Mouse (Mus musculus): ENCODE data around the gene Astl. TPM values are rescaled to one million over a fixed set of nuclear protein-coding genes. Genes with fewer than 3 reads are reported as not detected.

The Astl gene
- polyA plus RNA-seq, 1 experiment from 2014 or later = not detected

DNA sequence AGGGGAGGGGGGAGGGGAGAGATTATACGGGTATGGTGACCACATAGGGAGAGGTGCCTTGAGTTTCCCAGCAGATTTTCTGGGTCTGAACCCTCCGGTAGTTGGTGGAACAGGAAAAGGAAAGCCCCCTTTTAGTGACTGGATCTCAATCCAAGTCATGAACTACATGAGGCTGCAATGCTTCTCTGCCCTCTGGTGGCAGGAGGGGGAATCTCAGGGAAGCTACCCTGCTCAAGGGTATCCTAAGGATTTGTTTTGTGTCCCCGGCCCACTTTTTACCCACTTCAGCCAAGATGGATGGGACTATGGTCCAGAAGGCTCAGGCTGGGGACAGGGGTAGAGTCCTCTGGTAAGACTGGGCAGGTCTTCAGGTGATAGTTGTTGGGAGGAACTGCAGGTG is 2.7 kb downstream of the Astl start:
- WGBS = 7% methylated on average over 3 of the region's 3 CpGs
- ATAC-seq (replicated peaks; ENCODE audit: low FRiP score) = 0 out of 2 replicates have a peak, but pooled peaks have one; percentile 3

DNA sequence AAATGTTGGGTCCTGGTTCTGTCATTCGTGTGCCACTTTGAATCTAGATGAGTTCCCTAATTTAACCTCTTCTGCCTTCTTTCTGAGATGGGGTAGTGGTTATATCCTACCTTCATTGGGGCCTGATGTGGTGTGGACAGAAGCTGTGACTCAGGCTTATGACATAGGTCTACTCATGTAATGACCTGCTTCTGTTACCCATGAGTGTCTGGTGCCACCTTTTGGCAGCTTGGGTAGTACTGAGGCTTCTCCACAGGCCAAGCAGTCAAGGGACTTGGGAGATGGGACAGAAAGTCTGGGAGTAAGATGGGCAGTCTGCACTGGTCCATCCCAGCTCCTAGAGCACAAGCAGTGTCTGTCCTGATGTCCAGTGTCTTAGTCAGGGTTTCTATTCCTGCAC is 7.9 kb downstream of the Astl start:
- H3K4me2 ChIP-seq = no peak overlapping the region
- no peak for ATAC-seq (replicated peaks; ENCODE audit: low FRiP score)
- H3K27me3 ChIP-seq = peaks cover 9% of the 10 kb centered on the region; the same call in 1 of the 2 replicates
- H3K9ac ChIP-seq = no peak overlapping the region
- H3K4me3 ChIP-seq (replicated peaks) = no peak overlapping the region
- no peak overlapping the region for H3K27ac ChIP-seq
- H3K4me1 ChIP-seq = no peaks in the 10 kb centered on the region
- WGBS = 74% methylated on average over 1 of the region's 1 CpGs
- no peaks in the 10 kb centered on the region for H3K9me3 ChIP-seq (replicated peaks)
- H3K36me3 ChIP-seq = no peaks in the 10 kb centered on the region

More for the DNA sequence above, 2.7 kb downstream of the Astl start:
- H3K9ac ChIP-seq = no peak overlapping the region
- H3K27ac ChIP-seq = no peak overlapping the region
- no peaks in the 10 kb centered on the region for H3K9me3 ChIP-seq (replicated peaks)
- peaks cover 22% of the 10 kb centered on the region for H3K4me1 ChIP-seq
- no peak overlapping the region for H3K4me3 ChIP-seq (replicated peaks)
- no peak overlapping the region for H3K4me2 ChIP-seq
- H3K27me3 ChIP-seq = peaks cover 20% of the 10 kb centered on the region
- H3K36me3 ChIP-seq = no peaks in the 10 kb centered on the region

DNA sequence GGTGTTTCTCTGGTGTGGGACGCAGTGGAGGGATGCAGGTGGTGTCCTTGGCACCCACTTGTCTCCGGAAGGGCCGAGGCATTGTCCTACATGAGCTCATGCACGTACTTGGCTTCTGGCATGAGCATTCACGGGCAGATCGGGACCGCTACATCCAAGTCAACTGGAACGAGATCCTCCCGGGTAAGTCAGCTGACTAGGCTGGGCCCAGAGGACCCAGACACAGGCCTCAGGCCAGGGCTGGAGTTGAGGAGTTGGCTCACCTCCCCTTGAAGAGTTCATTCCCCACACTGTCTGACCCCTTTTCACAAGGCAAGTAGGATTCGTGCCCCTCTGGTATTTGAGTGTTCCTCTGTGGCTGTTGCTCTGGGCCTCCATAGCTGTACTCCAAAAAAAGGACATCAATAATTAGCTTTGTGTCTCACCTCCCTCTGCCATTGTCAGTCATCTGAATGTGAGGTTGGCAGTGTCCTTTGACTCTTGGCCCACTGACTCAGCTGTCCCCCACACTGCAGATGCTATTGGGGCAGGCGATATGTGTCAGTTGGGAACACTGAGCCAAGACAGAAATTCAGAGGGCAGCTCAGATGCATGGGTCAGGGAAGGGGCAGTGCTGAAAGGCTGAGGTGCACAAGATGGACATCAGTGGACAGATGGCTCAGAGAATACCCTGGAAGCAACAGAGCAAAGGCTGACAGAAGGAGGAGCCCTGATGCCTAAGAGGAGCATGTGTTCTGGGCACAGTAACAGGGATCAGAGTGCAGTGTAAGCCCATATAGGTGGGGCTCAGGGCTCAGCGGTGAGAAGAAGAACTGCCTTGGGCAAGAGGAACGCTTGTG is 8.9 kb downstream of the Astl start:
- Histone ChIP-seq H3K9ac (no peak overlapping the region), H3K9me3 (replicated peaks) (no peaks in the 10 kb centered on the region), H3K4me1 (no peaks in the 10 kb centered on the region), H3K27ac (no peak overlapping the region), H3K36me3 (no peaks in the 10 kb centered on the region), H3K4me2 (no peak overlapping the region), H3K4me3 (replicated peaks) (no peak overlapping the region), H3K27me3 (peaks cover 9% of the 10 kb centered on the region; the same call in 1 of the 2 replicates)
- 78% methylated on average over 13 of the region's 13 CpGs for WGBS
- ATAC-seq (replicated peaks; ENCODE audit: low FRiP score) = no peak

DNA sequence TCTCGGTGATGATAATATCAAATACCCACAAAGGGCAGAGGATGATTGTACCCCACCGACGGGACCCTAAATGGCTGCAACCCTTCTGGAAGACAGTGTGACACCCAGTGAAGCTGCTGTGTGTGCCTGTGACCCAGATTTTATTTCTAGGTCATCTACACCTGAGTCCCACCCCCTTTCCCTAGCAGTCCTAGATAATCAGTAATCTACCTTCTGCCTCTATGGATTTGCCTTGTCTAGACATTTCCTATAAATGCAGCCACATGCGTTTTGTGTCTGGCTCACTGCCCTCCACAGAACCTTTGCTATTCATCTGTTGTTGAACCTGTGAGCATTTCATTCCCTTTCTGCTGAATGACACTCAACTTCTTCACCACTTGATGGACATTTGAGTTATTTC is 15.4 kb downstream of the Astl start:
- no peak overlapping the region for H3K4me2 ChIP-seq
- H3K9ac ChIP-seq = no peak overlapping the region
- peaks cover 23% of the 10 kb centered on the region for H3K27me3 ChIP-seq
- H3K27ac ChIP-seq = no peak overlapping the region
- no peaks in the 10 kb centered on the region for H3K4me1 ChIP-seq
- WGBS = 85% methylated on average over 4 of the region's 4 CpGs
- H3K9me3 ChIP-seq (replicated peaks) = no peaks in the 10 kb centered on the region
- H3K4me3 ChIP-seq (replicated peaks) = no peak overlapping the region
- no peaks in the 10 kb centered on the region for H3K36me3 ChIP-seq
- no peak for ATAC-seq (replicated peaks; ENCODE audit: low FRiP score)

DNA sequence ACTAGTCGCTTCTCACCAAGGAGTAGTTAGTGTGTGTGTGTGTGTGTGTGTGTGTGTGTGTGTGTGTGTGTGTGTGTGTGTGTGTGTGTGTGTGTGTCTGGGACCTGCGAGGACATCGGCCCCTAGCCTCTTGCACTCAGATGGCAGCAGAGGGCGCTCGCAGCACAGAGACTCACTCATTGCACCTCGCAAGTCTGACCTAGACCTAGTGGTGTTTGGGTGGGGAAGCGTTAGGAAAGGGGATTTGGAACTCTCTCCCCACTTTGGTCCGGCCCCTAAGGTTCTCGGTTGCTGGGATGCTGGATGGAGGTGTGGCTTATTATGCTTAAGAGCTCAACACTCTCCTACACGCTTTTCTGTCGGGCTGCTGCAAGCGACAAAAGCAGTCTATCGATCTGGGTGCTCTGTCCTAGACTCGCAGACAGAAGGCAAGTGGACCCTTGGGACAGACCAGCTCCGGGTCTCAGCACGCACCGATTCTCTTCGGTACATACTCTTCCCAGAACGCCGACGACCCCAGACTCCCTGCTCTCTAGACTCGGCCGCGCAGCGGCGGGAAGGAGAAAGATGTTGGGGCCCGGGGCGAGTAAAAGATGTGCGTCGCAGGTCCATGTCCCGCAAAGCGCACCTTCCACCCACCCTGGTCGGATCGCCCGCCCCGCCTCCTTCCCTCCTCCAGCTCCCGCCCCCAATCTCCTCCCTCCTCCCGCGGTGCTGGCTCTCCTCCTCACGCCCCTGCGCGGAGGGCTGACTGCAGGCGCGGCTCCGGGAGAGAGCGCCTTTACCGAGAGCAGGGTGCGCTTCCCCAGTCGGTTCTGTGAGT is 24.2 kb downstream of the Astl start, which contains the start of gene Adra2b:
Gene Adra2b, plus strand, starts transcription at position 750 of the 823 bp plus-strand sequence.
- peak within 1 kb of the TSS; percentile 85 for H3K4me2 ChIP-seq
- peak within 1 kb of the TSS; percentile 46 for H3K4me3 ChIP-seq (replicated peaks)
- under 1% methylated on average over 49 of the region's 49 CpGs for WGBS
- peak within 1 kb of the TSS; percentile 24; the same call in 1 of the 2 replicates for H3K9ac ChIP-seq
- H3K27me3 ChIP-seq = peaks cover 86% of the 10 kb centered on the region
- 0 out of 2 replicates have a peak within 1 kb of the TSS, but pooled peaks have one; percentile 20 for H3K27ac ChIP-seq
- no peaks in the 10 kb centered on the region for H3K9me3 ChIP-seq (replicated peaks)
- peak; percentile 84 for ATAC-seq (replicated peaks; ENCODE audit: low FRiP score)
- H3K36me3 ChIP-seq = no peaks in the 10 kb centered on the region
- peaks cover 19% of the 10 kb centered on the region for H3K4me1 ChIP-seq

DNA sequence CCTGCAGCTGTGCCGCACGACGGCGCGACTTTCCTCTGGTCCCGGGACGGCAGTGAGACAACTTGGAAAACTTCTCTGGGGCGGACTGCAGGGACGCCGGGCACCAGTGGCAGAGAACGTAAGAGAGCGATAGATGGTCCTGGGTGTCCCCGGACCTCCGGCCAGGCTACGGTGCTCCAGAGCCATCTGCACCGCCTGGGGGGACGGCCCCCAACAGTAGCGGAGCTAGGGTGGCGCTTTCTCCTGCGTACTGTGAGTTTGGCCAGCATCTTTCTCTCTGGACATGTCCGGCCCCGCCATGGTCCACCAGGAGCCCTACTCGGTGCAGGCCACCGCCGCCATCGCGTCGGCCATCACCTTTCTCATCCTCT is 24.8 kb downstream of the Astl start:
- peak overlapping the region; percentile 85 for H3K4me2 ChIP-seq
- H3K9me3 ChIP-seq (replicated peaks) = no peaks in the 10 kb centered on the region
- H3K9ac ChIP-seq = peak overlapping the region; percentile 24; the same call in 1 of the 2 replicates
- WGBS = 1% methylated on average over 28 of the region's 28 CpGs
- peaks cover 86% of the 10 kb centered on the region for H3K27me3 ChIP-seq
- 0 out of 2 replicates have a peak overlapping the region, but pooled peaks have one; percentile 20 for H3K27ac ChIP-seq
- no peaks in the 10 kb centered on the region for H3K36me3 ChIP-seq
- peak overlapping the region; percentile 46 for H3K4me3 ChIP-seq (replicated peaks)
- peaks cover 19% of the 10 kb centered on the region for H3K4me1 ChIP-seq
- ATAC-seq (replicated peaks; ENCODE audit: low FRiP score) = peak; percentile 54

DNA sequence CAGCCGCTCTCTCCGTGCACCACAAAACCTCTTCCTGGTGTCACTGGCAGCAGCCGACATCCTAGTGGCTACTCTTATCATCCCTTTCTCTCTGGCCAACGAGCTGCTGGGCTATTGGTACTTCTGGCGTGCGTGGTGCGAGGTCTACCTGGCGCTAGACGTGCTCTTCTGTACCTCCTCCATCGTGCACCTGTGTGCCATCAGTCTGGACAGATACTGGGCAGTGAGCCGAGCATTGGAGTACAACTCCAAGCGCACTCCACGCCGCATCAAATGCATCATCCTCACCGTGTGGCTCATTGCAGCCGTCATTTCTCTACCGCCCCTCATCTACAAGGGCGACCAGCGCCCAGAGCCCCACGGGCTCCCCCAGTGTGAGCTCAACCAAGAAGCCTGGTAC is 25.3 kb downstream of the Astl start:
- Histone ChIP-seq H3K4me1 (peaks cover 19% of the 10 kb centered on the region), H3K27ac (no peak overlapping the region), H3K36me3 (no peaks in the 10 kb centered on the region), H3K9ac (0 out of 2 replicates have a peak overlapping the region, but pooled peaks have one; percentile 24), H3K27me3 (peaks cover 84% of the 10 kb centered on the region), H3K4me3 (replicated peaks) (peak overlapping the region; percentile 46), H3K4me2 (peak overlapping the region; percentile 85), H3K9me3 (replicated peaks) (no peaks in the 10 kb centered on the region)
- ATAC-seq (replicated peaks; ENCODE audit: low FRiP score) = no peak
- WGBS = 6% methylated on average over 20 of the region's 20 CpGs

DNA sequence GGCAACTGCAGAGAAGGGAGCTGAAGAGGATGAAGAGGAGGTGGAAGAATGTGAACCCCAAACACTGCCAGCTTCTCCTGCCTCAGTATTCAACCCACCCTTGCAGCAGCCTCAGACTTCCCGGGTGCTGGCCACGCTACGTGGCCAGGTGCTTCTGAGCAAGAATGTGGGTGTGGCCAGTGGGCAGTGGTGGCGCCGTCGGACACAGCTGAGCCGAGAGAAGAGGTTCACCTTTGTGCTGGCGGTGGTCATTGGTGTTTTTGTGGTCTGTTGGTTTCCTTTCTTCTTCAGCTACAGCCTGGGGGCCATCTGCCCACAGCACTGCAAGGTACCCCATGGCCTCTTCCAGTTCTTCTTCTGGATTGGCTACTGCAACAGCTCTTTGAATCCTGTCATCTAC is 26.0 kb downstream of the Astl start:
- Histone ChIP-seq H3K4me2 (peak overlapping the region; percentile 85), H3K27me3 (peaks cover 83% of the 10 kb centered on the region), H3K9ac (no peak overlapping the region), H3K9me3 (replicated peaks) (no peaks in the 10 kb centered on the region), H3K36me3 (no peaks in the 10 kb centered on the region), H3K4me1 (peaks cover 19% of the 10 kb centered on the region), H3K27ac (no peak overlapping the region), H3K4me3 (replicated peaks) (peak overlapping the region; percentile 46; the same call in 1 of the 2 replicates)
- no peak for ATAC-seq (replicated peaks; ENCODE audit: low FRiP score)
- WGBS = 8% methylated on average over 8 of the region's 8 CpGs

DNA sequence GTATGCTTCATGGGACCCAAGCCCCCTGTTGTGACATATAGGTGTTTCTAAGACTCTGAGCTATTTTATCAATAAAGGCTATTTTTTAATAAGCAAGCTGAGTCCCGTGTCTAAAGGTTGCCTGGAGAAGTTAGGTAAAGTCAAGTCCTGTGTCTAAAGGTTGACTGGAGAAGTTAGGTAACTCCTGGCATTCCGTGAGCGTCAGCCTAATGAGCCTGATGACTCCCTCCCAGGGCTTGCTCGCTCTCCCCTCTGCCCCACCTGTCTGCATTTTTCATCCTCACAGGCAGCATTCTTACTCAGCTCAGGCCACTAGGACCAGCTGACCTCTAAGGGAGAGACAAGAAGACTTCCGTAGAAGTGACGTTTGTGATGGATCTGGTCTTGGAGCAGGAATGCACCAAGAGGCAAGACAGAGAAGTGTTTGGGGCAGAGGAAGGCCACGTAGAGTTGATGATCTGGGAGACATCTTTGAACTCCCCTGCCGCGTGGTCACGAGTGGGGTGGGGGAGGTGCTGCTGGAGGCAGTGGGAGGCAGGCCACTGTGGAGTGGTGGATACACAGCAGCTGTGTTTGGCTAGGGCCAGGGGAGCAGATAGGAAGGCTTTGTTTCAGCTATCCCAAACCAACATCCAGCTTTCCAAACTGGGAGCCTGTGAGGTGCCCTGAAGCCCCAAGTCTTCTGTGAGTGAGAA is 28.8 kb downstream of the Astl start:
- no peak for ATAC-seq (replicated peaks; ENCODE audit: low FRiP score)
- Histone ChIP-seq H3K36me3 (no peaks in the 10 kb centered on the region), H3K9me3 (replicated peaks) (no peaks in the 10 kb centered on the region), H3K4me3 (replicated peaks) (no peak overlapping the region), H3K9ac (no peak overlapping the region), H3K27ac (no peak overlapping the region), H3K27me3 (peaks cover 56% of the 10 kb centered on the region), H3K4me2 (no peak overlapping the region), H3K4me1 (peaks cover 43% of the 10 kb centered on the region)
- 52% methylated on average over 10 of the region's 10 CpGs for WGBS

DNA sequence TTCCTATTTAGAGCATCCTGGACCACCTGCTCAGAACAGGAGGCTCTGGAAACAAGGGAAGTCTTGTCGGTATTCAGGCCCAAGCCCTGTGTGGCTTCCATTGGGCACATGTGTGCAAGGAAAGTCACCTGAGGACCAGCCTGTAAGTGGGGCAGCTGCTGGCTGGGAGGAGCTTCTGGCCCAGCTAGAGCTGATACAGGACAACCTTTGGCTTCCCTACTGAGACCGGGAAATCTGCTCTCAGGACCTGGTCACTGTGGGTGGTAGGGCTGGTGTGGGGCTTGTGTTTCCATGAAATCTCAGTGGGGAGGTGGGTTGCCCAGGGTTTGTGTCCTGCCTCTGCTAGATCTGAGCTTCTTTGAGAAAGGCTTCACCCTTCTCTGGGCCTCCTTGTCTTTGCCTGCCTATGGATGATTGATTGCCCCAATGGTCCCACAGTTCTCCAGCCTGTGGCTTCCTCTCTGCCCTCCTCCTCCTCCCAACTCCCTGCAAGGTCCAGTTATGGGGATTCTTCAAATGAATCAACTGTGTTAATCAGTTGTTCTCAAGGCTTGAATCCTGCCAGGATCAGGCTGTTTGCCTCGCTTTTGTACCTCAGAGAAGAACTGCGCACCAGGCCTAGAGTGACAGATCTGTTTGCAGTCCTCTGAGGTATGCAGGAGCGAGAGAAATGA is 31.4 kb downstream of the Astl start:
- H3K4me3 ChIP-seq (replicated peaks) = no peak overlapping the region
- 73% methylated on average over 5 of the region's 5 CpGs for WGBS
- H3K9ac ChIP-seq = no peak overlapping the region
- H3K9me3 ChIP-seq (replicated peaks) = no peaks in the 10 kb centered on the region
- ATAC-seq (replicated peaks; ENCODE audit: low FRiP score) = no peak
- no peak overlapping the region for H3K4me2 ChIP-seq
- no peaks in the 10 kb centered on the region for H3K36me3 ChIP-seq
- H3K4me1 ChIP-seq = peaks cover 25% of the 10 kb centered on the region
- peaks cover 32% of the 10 kb centered on the region for H3K27me3 ChIP-seq
- no peak overlapping the region for H3K27ac ChIP-seq
